Mouse (Mus musculus) T-helper 2 cell (primary cell): ENCODE results near the gene Nfib.

ENCODE experiments used
- in situ Hi-C: fragments of 300-600 bp; cut with MboI, MseI; formaldehyde crosslinking; loops from one replicate; pipeline ENCODE4 v1.15.1; 2025; ENCODE audit warnings: high pct_unique_total_duplicates

The Nfib gene

GRCm38 (mm10) chr4:82635118-82635517, 70.4 kb downstream of the Nfib start:
- in situ Hi-C loops, result loop anchor here (25.0 kb wide), 1 partner anchor 302 kb away; no protein-coding TSS in a partner anchor

GRCm38 (mm10) chr4:82634365-82634764, 71.2 kb downstream of the Nfib start:
- in situ Hi-C loops, result loop anchor here (25.0 kb wide), 1 partner anchor 303 kb away; no protein-coding TSS in a partner anchor

GRCm38 (mm10) chr4:82624285-82625045, 81.1 kb downstream of the Nfib start:
- in situ Hi-C loops, result loop anchor here (25.0 kb wide), 1 partner anchor 313 kb away; no protein-coding TSS in a partner anchor

- in situ Hi-C loops, result no loop called here
These were observed 81.7 kb downstream of the Nfib start for GRCm38 (mm10) chr4:82623835-82624234.

GRCm38 (mm10) chr4:82623081-82623538, 82.4 kb downstream of the Nfib start:
- in situ Hi-C loops, result no loop called here

GRCm38 (mm10) chr4:82622321-82622836, 83.2 kb downstream of the Nfib start:
- in situ Hi-C loops, result no loop called here

GRCm38 (mm10) chr4:82619539-82619941, 86.0 kb downstream of the Nfib start:
- in situ Hi-C loops, result no loop called here

GRCm38 (mm10) chr4:82619003-82619402, 86.5 kb downstream of the Nfib start:
- in situ Hi-C loops, result no loop called here

GRCm38 (mm10) chr4:82617257-82617656, 88.3 kb downstream of the Nfib start:
- in situ Hi-C loops, result no loop called here

- in situ Hi-C loops, result no loop called here
These were observed 89.8 kb downstream of the Nfib start for GRCm38 (mm10) chr4:82615712-82616111.

- in situ Hi-C loops, result no loop called here
These were observed 91.1 kb downstream of the Nfib start for GRCm38 (mm10) chr4:82614466-82614805.

- in situ Hi-C loops, result no loop called here
These were observed 91.7 kb downstream of the Nfib start for GRCm38 (mm10) chr4:82613606-82614465.

- in situ Hi-C loops, result no loop called here
These were observed 95.9 kb downstream of the Nfib start for GRCm38 (mm10) chr4:82609676-82610075.

- in situ Hi-C loops, result no loop called here
These were observed 96.6 kb downstream of the Nfib start for GRCm38 (mm10) chr4:82608768-82609610.

GRCm38 (mm10) chr4:82607266-82607665, 98.3 kb downstream of the Nfib start:
- in situ Hi-C loops, result no loop called here

- in situ Hi-C loops, result no loop called here
These were observed 99.2 kb downstream of the Nfib start for GRCm38 (mm10) chr4:82606351-82606750.

- in situ Hi-C loops, result no loop called here
These were observed 100.3 kb downstream of the Nfib start for GRCm38 (mm10) chr4:82605034-82605784.

- in situ Hi-C loops, result no loop called here
These were observed 101.0 kb downstream of the Nfib start for GRCm38 (mm10) chr4:82604501-82604900.

- in situ Hi-C loops, result no loop called here
These were observed 104.9 kb downstream of the Nfib start for GRCm38 (mm10) chr4:82600636-82601035.

GRCm38 (mm10) chr4:82598436-82598835, 107.1 kb downstream of the Nfib start:
- in situ Hi-C loops, result no loop called here
